Mouse (Mus musculus) hindbrain, postnatal 0 days (tissue): ENCODE measurements around the gene Lag3. TPM values are rescaled to one million over a fixed set of nuclear protein-coding genes. Genes with fewer than 3 reads are reported as not detected.
"Not testable (repeated sequence)": the region's sequence is repeated elsewhere in the genome, so short reads cannot be mapped to it uniquely, and the experiment has no call there.

Experiments used
- ATAC-seq: fragments of 200-750 bp; cut with Nextera tagmentation; 2 replicates; pipeline ENCODE4 v1.8.0; 2017; ENCODE audit warnings: mild to moderate bottlenecking, moderate TSS enrichment, moderate library complexity
- DNase-seq: peaks from one replicate; pipeline ENCODE4 v3.0.0-alpha.2; 2015; ENCODE audit warnings: low spot score
- H3K27ac ChIP-seq: fragments of 300-500 bp; sonication (generic); 2 replicates; pipeline ENCODE4 v1.5.1; 2014; ENCODE audit warnings: mild to moderate bottlenecking
- H3K27me3 ChIP-seq: fragments of 300-500 bp; sonication (generic); 2 replicates; pipeline ENCODE4 v1.6.1; 2014; ENCODE audit warnings: low read length, mixed read lengths; ENCODE audit not compliant: insufficient read depth
- H3K36me3 ChIP-seq: fragments of 300-500 bp; sonication (generic); 2 replicates; pipeline ENCODE4 v1.6.1; 2014; ENCODE audit warnings: low read length, mixed read lengths; ENCODE audit not compliant: insufficient read depth
- H3K4me1 ChIP-seq: fragments of 300-500 bp; sonication (generic); 2 replicates; pipeline ENCODE4 v1.6.1; 2014; ENCODE audit warnings: antibody characterized with exemption, low read length, mixed read lengths; ENCODE audit not compliant: insufficient read depth
- H3K4me2 ChIP-seq: fragments of 300-500 bp; sonication (generic); 2 replicates; pipeline ENCODE4 v1.6.1; 2014; ENCODE audit warnings: low read depth, mild to moderate bottlenecking, low read length, moderate library complexity, mixed read lengths
- H3K4me3 ChIP-seq: fragments of 300-500 bp; sonication (generic); 2 replicates; pipeline ENCODE4 v1.5.1; 2014; ENCODE audit warnings: low read length
- H3K9ac ChIP-seq: fragments of 300-500 bp; sonication (generic); replicated peaks from 2 replicates; pipeline ENCODE4 v1.6.1; 2014; ENCODE audit warnings: mild to moderate bottlenecking, low read length, moderate library complexity, mixed read lengths
- H3K9me3 ChIP-seq: fragments of 300-500 bp; sonication (generic); 2 replicates; pipeline ENCODE4 v1.6.1; 2016; ENCODE audit warnings: low read length, mixed read lengths
- CTCF ChIP-seq: IDR thresholded peaks from 2 replicates; pipeline ENCODE4 v1.5.1; 2016; ENCODE audit warnings: antibody characterized with exemption, control low read depth, low read depth
- WGBS: fragments of 180-500 bp; shearing (Covaris S2); extraction: QIAGEN DNeasy Blood & Tissue Kit; methylation state at CpG from one replicate; pipeline ENCODE4 v1.1.7; 2014; 5-methylcytosine and 5-hydroxymethylcytosine counted together
- polyA plus RNA-seq: library from polyadenylated mRNA; unstranded; fragments of >200 nt; fragmentation: Nextera tagmentation; extraction: Ambion mirVana; gene quantifications from 2 replicates; pipeline ENCODE4 v1.2.1, GENCODE M21; 2015
- total RNA-seq: library from RNA; depleted of rRNA; stranded (reverse); fragments of >200 nt; gene quantifications from 2 replicates; pipeline ENCODE4 v1.2.3, GENCODE M21; 2014

Lag3 gene
- total and polyA plus RNA-seq, 2 experiments from 2014 or later = 2.2 to 3.6 TPM

GRCm38 (mm10) chr6:124900801-124901480 is 10.6 kb downstream of the Lag3 start:
- no peak overlapping the region for H3K4me2 ChIP-seq
- no peak overlapping the region for H3K4me3 ChIP-seq
- DNase-seq (peak; percentile 73), ATAC-seq (no peak)
- no peaks in the 10 kb centered on the region for H3K9me3 ChIP-seq
- WGBS = 38% methylated on average over 10 of the region's 10 CpGs
- no peak overlapping the region for H3K27ac ChIP-seq
- H3K9ac ChIP-seq = no peak overlapping the region
- H3K4me1 ChIP-seq = peaks cover 11% of the 10 kb centered on the region; the same call in 1 of the 2 replicates
- no peaks in the 10 kb centered on the region for H3K27me3 ChIP-seq
- no peak for TF ChIP-seq CTCF
- H3K36me3 ChIP-seq = no peaks in the 10 kb centered on the region

- Histone ChIP-seq H3K4me3 (no peak overlapping the region), H3K9me3 (no peaks in the 10 kb centered on the region), H3K4me2 (no peak overlapping the region), H3K27me3 (no peaks in the 10 kb centered on the region), H3K36me3 (no peaks in the 10 kb centered on the region), H3K4me1 (peaks cover 8% of the 10 kb centered on the region; the same call in 1 of the 2 replicates), H3K9ac (no peak overlapping the region), H3K27ac (no peak overlapping the region)
- TF ChIP-seq CTCF = no peak
- no peak for ATAC-seq
- WGBS = 49% methylated on average over 8 of the region's 8 CpGs
- no peak for DNase-seq
Observed at GRCm38 (mm10) chr6:124900056-124900800, 11.3 kb downstream of the Lag3 start.

- H3K9ac ChIP-seq = no peak overlapping the region
- DNase-seq (peak; percentile 31), ATAC-seq (no peak)
Observed at GRCm38 (mm10) chr6:124898359-124898758, 13.1 kb downstream of the Lag3 start.

GRCm38 (mm10) chr6:124894113-124894512 is 17.4 kb downstream of the Lag3 start:
- not testable (repeated sequence) for H3K9me3 ChIP-seq, H3K4me3 ChIP-seq, H3K9ac ChIP-seq, DNase-seq, ATAC-seq, H3K27me3 ChIP-seq, H3K4me1 ChIP-seq, H3K4me2 ChIP-seq, H3K27ac ChIP-seq, H3K36me3 ChIP-seq
- 86% methylated on average over 2 of the region's 2 CpGs for WGBS

More at GRCm38 (mm10) chr6:124898359-124898758, 13.1 kb downstream of the Lag3 start:
- WGBS = 40% methylated on average over 3 of the region's 3 CpGs
- H3K4me1 ChIP-seq = 0 out of 2 replicates have a peak, but pooled peaks cover 3% of the 10 kb centered on the region
- H3K27me3 ChIP-seq = no peaks in the 10 kb centered on the region
- no peak overlapping the region for H3K27ac ChIP-seq
- no peak overlapping the region for H3K4me2 ChIP-seq
- TF ChIP-seq CTCF = no peak
- no peak overlapping the region for H3K4me3 ChIP-seq
- no peaks in the 10 kb centered on the region for H3K36me3 ChIP-seq
- no peaks in the 10 kb centered on the region for H3K9me3 ChIP-seq

DNA sequence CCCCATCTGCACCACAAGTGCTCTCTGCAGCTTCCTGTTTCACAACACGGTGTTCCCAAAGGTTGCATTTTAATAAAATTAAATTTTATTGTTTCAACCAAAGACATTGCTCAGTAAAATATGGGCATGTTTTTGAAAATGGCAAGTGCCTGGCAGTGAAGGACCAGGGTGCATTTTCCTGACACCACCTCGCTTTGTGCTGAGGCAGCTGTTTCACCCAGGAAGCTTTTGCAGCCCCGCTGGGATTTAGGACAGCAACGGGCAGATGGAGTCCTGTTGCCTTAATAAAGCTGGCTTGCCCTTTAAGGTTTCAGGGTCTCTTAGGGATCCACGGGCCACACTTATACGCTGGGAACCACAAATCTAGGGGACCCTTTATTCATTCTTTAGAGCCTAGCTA is 20.5 kb downstream of the Lag3 start:
- Histone ChIP-seq H3K4me1 (no peaks in the 10 kb centered on the region), H3K4me2 (no peak overlapping the region), H3K9me3 (no peaks in the 10 kb centered on the region), H3K4me3 (no peak overlapping the region), H3K36me3 (no peaks in the 10 kb centered on the region), H3K27me3 (no peaks in the 10 kb centered on the region), H3K9ac (no peak overlapping the region), H3K27ac (no peak overlapping the region)
- DNase-seq (no peak), ATAC-seq (no peak)
- 61% methylated on average over 6 of the region's 6 CpGs for WGBS
- TF ChIP-seq CTCF = no peak

- no peak overlapping the region for H3K4me2 ChIP-seq
- H3K9ac ChIP-seq = no peak overlapping the region
- ATAC-seq = no peak
- H3K4me3 ChIP-seq = no peak overlapping the region
- no peaks in the 10 kb centered on the region for H3K36me3 ChIP-seq
- 88% methylated on average over 6 of the region's 6 CpGs for WGBS
- no peak for DNase-seq
- no peaks in the 10 kb centered on the region for H3K9me3 ChIP-seq
- H3K27me3 ChIP-seq = no peaks in the 10 kb centered on the region
- H3K4me1 ChIP-seq = no peaks in the 10 kb centered on the region
- no peak for TF ChIP-seq CTCF
- H3K27ac ChIP-seq = no peak overlapping the region
Observed at GRCm38 (mm10) chr6:124888555-124889125, 22.9 kb downstream of the Lag3 start.
